Mouse (Mus musculus) G1E-ER4 (cell line): ENCODE measurements around the gene 4930412O13Rik. TPM values are rescaled to one million over a fixed set of nuclear protein-coding genes. Genes with fewer than 3 reads are reported as not detected.

ENCODE experiments used
- GATA1 ChIP-seq: IDR thresholded peaks from one replicate; pipeline ENCODE4 v1.8.0; 2012; ENCODE audit warnings: low read length, inconsistent platforms
- polyA plus RNA-seq: library from polyadenylated mRNA; stranded (reverse); fragments of >175 nt; gene quantifications from 2 replicates; pipeline ENCODE4 v1.2.3, GENCODE M21; 2012

4930412O13Rik gene
- polyA plus RNA-seq, 1 experiment = not detected

DNA sequence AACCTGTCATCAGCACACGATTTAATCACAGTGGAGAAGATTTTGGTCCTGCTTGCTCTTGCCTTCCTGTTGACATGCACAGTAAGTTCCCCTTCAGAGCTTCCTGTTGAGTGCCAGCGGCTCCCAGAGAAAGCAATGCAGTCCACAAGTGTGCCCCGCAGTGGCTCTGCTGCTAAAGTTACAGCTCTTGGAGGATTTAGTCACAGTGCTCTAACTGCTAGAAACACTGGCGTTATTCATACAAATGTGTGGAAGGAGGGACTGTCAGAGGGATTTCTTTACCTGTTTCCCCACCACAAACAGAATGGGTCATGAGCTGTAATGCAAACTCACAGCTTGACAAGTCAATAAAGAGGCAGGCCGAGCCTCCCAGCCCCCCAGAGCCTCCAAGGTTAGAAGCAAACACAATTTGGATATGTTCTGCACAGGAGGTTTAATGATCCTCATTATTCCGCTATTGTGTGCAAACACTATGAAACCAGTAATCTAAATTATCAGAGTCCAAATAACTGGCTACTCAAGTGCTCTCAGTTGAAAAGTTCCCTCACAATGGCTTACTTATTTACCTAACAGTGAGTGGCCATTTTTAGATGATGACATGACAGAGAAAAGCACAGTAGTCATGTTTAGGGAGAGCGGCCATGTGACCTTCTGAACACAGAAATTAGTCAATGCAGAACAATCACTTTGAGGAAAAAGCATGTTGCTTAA is 45.3 kb downstream of the 4930412O13Rik start:
- TF ChIP-seq GATA1 = no peak

DNA sequence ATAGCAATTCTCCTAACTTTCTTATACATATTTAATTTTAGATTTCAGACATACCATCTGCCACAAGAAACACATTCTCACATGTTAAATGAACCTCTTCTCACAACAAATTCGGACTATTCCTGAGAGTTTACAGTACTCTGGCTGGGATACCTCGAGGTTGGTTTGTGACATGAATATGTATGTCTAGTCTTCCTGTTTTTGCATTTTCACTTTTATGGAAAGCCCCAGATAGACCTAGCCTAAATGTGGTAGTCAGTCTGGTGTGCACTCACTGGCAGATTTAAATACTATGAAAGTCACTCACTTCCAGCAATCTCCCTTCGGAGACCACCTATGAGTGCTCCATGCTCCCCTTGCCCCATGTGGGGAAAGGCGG is 45.8 kb downstream of the 4930412O13Rik start:
- no peak for TF ChIP-seq GATA1

Other genes starting within 250 kb of the 4930412O13Rik start
- 0.28 and 1.6 TPM in 2 replicates for gene 9230102O04Rik, start 8.3 kb downstream of the 4930412O13Rik start, polyA plus RNA-seq
- gene Gata3, start 8.8 kb downstream of the 4930412O13Rik start, polyA plus RNA-seq = 8.3 and 9.1 TPM in 2 replicates
- 20.1 and 24.6 TPM in 2 replicates for gene Taf3, start 167.3 kb downstream of the 4930412O13Rik start, polyA plus RNA-seq
- gene Atp5c1, start 199.3 kb downstream of the 4930412O13Rik start, polyA plus RNA-seq = 25.2 and 39.2 TPM in 2 replicates
- 0.83 and 3.4 TPM in 2 replicates for gene Kin, start 199.3 kb downstream of the 4930412O13Rik start, polyA plus RNA-seq